Mouse (Mus musculus): ENCODE data around the gene Spef2.

GRCm38 (mm10) chr15:9580470-9581280, 168.0 kb downstream of the Spef2 start:
- TF ChIP-seq CTCF (IDR thresholded peaks at IDR 0.05; ENCODE audit: low read depth) (no peak), EP300 (optimal IDR thresholded peaks at IDR 0.05) (no peak)

Data from stomach, postnatal 0 days (tissue).